Mouse (Mus musculus): ENCODE data around the gene Mapk1. TPM values are rescaled to one million over a fixed set of nuclear protein-coding genes. Genes with fewer than 3 reads are reported as not detected.

Gene Mapk1
- polyA plus RNA-seq, 1 experiment from 2014 or later = 94.8 TPM

- Histone ChIP-seq H3K36me3 (ENCODE audit: inconsistent target) (peaks cover 87% of the 10 kb centered on the region), H3K79me2 (ENCODE audit: inconsistent target) (no peaks in the 10 kb centered on the region), H3K4me3 (ENCODE audit: inconsistent target) (no peak overlapping the region), H3K27ac (no peak overlapping the region)
- WGBS (ENCODE audit: missing documents) = 54% methylated on average over 4 of the region's 4 CpGs
Observed at GRCm38 (mm10) chr16:17085636-17086035, 102.5 kb downstream of the Mapk1 start.

DNA sequence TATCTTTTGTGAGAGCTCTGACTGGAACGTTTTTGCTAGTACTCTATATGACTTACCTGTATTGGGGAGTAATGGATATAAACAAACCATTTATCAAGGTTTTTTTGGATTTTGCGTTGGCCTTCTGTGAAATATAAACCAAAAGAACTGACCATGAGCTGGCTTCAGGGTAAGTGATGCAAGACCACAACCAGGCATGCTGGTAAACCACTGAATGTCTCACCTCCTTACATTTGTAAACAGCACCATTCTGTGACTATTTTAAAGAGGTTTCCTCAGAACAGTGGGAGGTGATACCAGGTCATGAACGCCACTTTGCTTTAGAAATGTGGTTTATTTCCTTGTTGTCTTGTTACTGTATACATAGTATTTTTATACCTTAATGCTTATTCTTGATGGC lies 103.1 kb downstream of the Mapk1 start:
- Histone ChIP-seq H3K36me3 (ENCODE audit: inconsistent target) (peaks cover 89% of the 10 kb centered on the region), H3K27ac (no peak overlapping the region), H3K79me2 (ENCODE audit: inconsistent target) (no peaks in the 10 kb centered on the region), H3K4me3 (ENCODE audit: inconsistent target) (no peak overlapping the region)
- 73% methylated on average over 3 of the region's 3 CpGs for WGBS (ENCODE audit: missing documents)

DNA sequence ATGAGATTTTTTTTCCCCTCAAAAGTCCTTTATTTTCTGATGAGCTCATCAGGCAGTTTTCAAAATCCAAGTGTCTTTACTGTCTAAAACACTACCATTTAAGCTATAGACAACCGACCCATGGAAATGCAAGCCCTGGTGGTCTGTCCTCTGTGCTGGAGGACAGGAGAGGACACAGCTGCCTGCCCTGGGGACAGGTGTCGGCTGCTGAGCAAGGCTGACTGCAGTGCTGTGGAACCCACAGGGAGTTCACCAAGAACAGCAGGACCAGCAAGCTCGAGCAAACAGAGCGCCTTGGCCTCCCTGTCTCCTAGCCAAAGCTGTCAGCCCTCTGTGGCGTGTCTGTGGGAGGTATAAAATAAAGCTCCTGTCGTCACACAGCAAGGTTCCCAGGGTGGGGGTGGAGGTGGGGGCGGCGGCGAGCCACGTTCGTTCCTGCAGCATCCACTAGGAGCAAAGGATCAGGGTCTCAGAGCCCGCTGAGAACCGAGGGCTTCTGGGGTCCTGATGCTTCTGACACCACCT lies 103.5 kb downstream of the Mapk1 start:
- Histone ChIP-seq H3K36me3 (ENCODE audit: inconsistent target) (peaks cover 89% of the 10 kb centered on the region), H3K79me2 (ENCODE audit: inconsistent target) (no peaks in the 10 kb centered on the region), H3K27ac (no peak overlapping the region), H3K4me3 (ENCODE audit: inconsistent target) (no peak overlapping the region)
- WGBS (ENCODE audit: missing documents) = 93% methylated on average over 13 of the region's 13 CpGs

DNA sequence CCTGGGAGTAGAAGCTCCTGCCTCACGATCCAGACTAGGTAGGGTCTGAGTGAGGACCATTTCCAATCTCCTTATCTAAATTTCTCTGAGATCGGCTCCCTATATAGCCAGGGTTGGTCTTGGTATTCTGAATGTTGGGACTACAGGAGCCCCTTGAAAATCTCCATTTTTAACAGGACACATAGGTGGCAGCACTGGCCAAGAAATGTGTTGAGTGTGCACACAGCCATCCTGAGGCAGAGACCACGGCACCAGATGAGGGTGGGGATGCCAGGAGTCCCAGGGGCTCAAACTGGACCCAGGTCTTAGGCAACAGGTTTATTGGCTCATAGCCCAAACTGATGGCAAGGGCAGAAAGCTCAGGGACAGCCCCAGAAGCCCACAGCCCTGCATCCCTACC lies 105.2 kb downstream of the Mapk1 start:
- Histone ChIP-seq H3K36me3 (ENCODE audit: inconsistent target) (peaks cover 92% of the 10 kb centered on the region), H3K79me2 (ENCODE audit: inconsistent target) (no peaks in the 10 kb centered on the region)

DNA sequence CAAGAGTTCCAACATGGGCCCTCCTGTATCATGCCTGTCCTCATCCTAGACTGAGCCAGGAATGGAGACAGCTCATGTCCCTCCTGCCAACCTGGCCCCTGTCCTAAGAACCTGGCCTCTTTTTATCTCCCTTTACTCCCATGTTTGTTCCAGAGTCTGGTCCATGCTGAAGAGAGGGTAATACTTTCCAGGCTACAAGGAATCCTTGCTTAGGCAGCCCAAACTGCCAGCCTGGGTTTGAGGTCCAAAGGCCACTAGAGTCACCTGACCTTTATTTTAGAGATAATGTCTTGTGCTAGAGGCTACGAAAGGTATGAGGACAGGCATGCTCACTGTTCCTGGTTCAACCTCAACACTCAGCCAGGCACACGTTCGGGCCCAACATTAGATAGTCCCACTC lies 113.8 kb downstream of the Mapk1 start:
- Histone ChIP-seq H3K27ac (no peak overlapping the region), H3K4me3 (ENCODE audit: inconsistent target) (no peak overlapping the region), H3K79me2 (ENCODE audit: inconsistent target) (peaks cover 6% of the 10 kb centered on the region; the same call in 1 of the 2 replicates), H3K36me3 (ENCODE audit: inconsistent target) (peaks cover 91% of the 10 kb centered on the region)
- WGBS (ENCODE audit: missing documents) = 97% methylated on average over 3 of the region's 3 CpGs

More for the DNA sequence above, 105.2 kb downstream of the Mapk1 start:
- Histone ChIP-seq H3K27ac (no peak overlapping the region), H3K4me3 (ENCODE audit: inconsistent target) (no peak overlapping the region)
- 91% methylated on average over 3 of the region's 3 CpGs for WGBS (ENCODE audit: missing documents)

Other genes with a start within 250 kb of the Mapk1 start
- gene Spag6l, start 153.9 kb upstream of the Mapk1 start, polyA plus RNA-seq (2018) = not detected in 3 replicates
- not detected in 3 replicates for gene Igll1, start 119.4 kb upstream of the Mapk1 start, polyA plus RNA-seq (2018)
- gene Top3b, start 112.6 kb upstream of the Mapk1 start, polyA plus RNA-seq (2018) = 25.7 to 30.9 TPM (median 29.6 TPM) in 3 replicates
- gene Vpreb1, start 112.5 kb upstream of the Mapk1 start, polyA plus RNA-seq (2018) = 0.70 to 0.97 TPM in 2 of 3 replicates, not detected in the other
- gene Ppm1f, start 86.9 kb upstream of the Mapk1 start, polyA plus RNA-seq (2018) = 6.8 to 15.8 TPM (median 9.9 TPM) in 3 replicates
- 0.14 to 0.25 TPM in 2 of 3 replicates, not detected in the other for gene Ypel1, start 86.3 kb downstream of the Mapk1 start, polyA plus RNA-seq (2018)
- gene Ppil2, start 127.9 kb downstream of the Mapk1 start, polyA plus RNA-seq (2018) = 57.9 to 116 TPM (median 63.8 TPM) in 3 replicates
- 1.1 to 4.8 TPM (median 2.5 TPM) in 3 replicates for gene 2610318N02Rik, start 141.8 kb downstream of the Mapk1 start, polyA plus RNA-seq (2018)
- 56.1 to 133 TPM (median 86.1 TPM) in 3 replicates for gene Sdf2l1, start 149.0 kb downstream of the Mapk1 start, polyA plus RNA-seq (2018)
- 1.3 to 7.1 TPM (median 2.0 TPM) in 3 replicates for gene Ydjc, start 161.2 kb downstream of the Mapk1 start, polyA plus RNA-seq (2018)
- 0.03 to 0.11 TPM in 2 of 3 replicates, not detected in the other for gene Ccdc116, start 163.8 kb downstream of the Mapk1 start, polyA plus RNA-seq (2018)
- 216 to 529 TPM (median 268 TPM) in 3 replicates for gene Ube2l3, start 219.3 kb downstream of the Mapk1 start, polyA plus RNA-seq (2018)
- gene Rimbp3, start 225.2 kb downstream of the Mapk1 start, polyA plus RNA-seq (2018) = not detected in 3 replicates

All from macrophage (primary cell).